Mouse (Mus musculus) olfactory bulb, adult 2 months (tissue): ENCODE measurements around the gene Actn1.

Source experiments
- CTCF ChIP-seq: fragments of 200-500 bp; IDR thresholded peaks from 2 replicates; pipeline ENCODE4 v1.5.1; 2012; ENCODE audit warnings: low read depth, mild to moderate bottlenecking, low read length, moderate library complexity; ENCODE audit not compliant: insufficient read depth
- POLR2A ChIP-seq: fragments of 200-500 bp; IDR thresholded peaks from 2 replicates; pipeline ENCODE4 v1.6.1; 2012; ENCODE audit warnings: mild to moderate bottlenecking, low read depth, low read length, moderate library complexity; ENCODE audit not compliant: insufficient read depth

GRCm38 (mm10) chr12:80269303-80269702, 9.1 kb upstream of the Actn1 start:
- TF ChIP-seq CTCF = no peak
- TF ChIP-seq POLR2A = no peak
